Mouse (Mus musculus) olfactory bulb, adult 2 months (tissue): ENCODE data around the gene Pi4k2a.

Source experiments
- CTCF ChIP-seq: fragments of 200-500 bp; IDR thresholded peaks from 2 replicates; pipeline ENCODE4 v1.5.1; 2012; ENCODE audit warnings: low read depth, mild to moderate bottlenecking, low read length, moderate library complexity; ENCODE audit not compliant: insufficient read depth
- POLR2A ChIP-seq: fragments of 200-500 bp; IDR thresholded peaks from 2 replicates; pipeline ENCODE4 v1.6.1; 2012; ENCODE audit warnings: mild to moderate bottlenecking, low read depth, low read length, moderate library complexity; ENCODE audit not compliant: insufficient read depth

DNA sequence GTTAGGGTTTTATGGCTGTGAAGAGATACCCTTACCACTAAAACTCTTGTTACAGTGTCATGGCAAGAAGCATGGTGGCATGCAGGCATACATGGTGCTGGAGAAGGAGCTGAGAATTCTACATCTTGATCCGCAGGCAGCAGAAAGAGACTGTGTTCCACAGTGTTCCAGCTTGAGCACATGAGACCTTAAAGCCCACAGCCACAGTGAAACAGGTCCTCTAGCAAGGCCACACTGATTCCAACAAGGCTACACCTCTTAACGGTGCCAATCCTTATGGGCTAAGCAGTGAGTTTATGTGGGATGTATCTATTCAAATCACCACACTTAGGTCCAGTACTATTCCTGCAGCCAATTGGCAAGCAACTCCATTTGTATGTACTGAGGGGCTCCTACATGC is 55.5 kb downstream of the Pi4k2a start:
- TF ChIP-seq CTCF: no peak
- TF ChIP-seq POLR2A: no peak
